Mouse (Mus musculus): ENCODE data around the gene Brd4. TPM values are rescaled to one million over a fixed set of nuclear protein-coding genes. Genes with fewer than 3 reads are reported as not detected.

Brd4 gene
- polyA plus RNA-seq, 1 experiment from 2014 or later = 48.8 TPM

- H3K9me3 ChIP-seq (replicated peaks) = no peaks in the 10 kb centered on the region
- no peak overlapping the region for H3K27ac ChIP-seq
- H3K27me3 ChIP-seq = no peaks in the 10 kb centered on the region
- WGBS = 82% methylated on average over 1 of the region's 1 CpGs
- H3K4me1 ChIP-seq (replicated peaks) = peaks cover 22% of the 10 kb centered on the region
- H3K4me3 ChIP-seq = no peak overlapping the region
- no peak for ATAC-seq (replicated peaks; ENCODE audit: insufficient number of reproducible peaks, insufficient read depth, low FRiP score, low read depth)
- H3K9ac ChIP-seq = no peak overlapping the region
- no peaks in the 10 kb centered on the region for H3K36me3 ChIP-seq
- no peak overlapping the region for H3K4me2 ChIP-seq
Observed at GRCm38 (mm10) chr17:32277201-32277600, 7.3 kb downstream of the Brd4 start.

- Histone ChIP-seq H3K27me3 (no peaks in the 10 kb centered on the region), H3K27ac (no peak overlapping the region), H3K4me1 (replicated peaks) (peaks cover 20% of the 10 kb centered on the region), H3K4me2 (no peak overlapping the region), H3K9me3 (replicated peaks) (no peaks in the 10 kb centered on the region), H3K9ac (no peak overlapping the region), H3K36me3 (no peaks in the 10 kb centered on the region), H3K4me3 (no peak overlapping the region)
- WGBS = 75% methylated on average over 3 of the region's 3 CpGs
- no peak for ATAC-seq (replicated peaks; ENCODE audit: insufficient number of reproducible peaks, insufficient read depth, low FRiP score, low read depth)
Observed at GRCm38 (mm10) chr17:32275568-32275967, 9.0 kb downstream of the Brd4 start.

GRCm38 (mm10) chr17:32269151-32269550 lies 15.4 kb downstream of the Brd4 start:
- Histone ChIP-seq H3K36me3 (no peaks in the 10 kb centered on the region), H3K4me3 (no peak overlapping the region), H3K4me2 (no peak overlapping the region), H3K4me1 (replicated peaks) (peaks cover 37% of the 10 kb centered on the region), H3K27me3 (no peaks in the 10 kb centered on the region), H3K9ac (no peak overlapping the region), H3K9me3 (replicated peaks) (no peaks in the 10 kb centered on the region), H3K27ac (no peak overlapping the region; the same call in 1 of the 2 replicates)
- 83% methylated on average over 7 of the region's 7 CpGs for WGBS
- no peak for ATAC-seq (replicated peaks; ENCODE audit: insufficient number of reproducible peaks, insufficient read depth, low FRiP score, low read depth)

DNA sequence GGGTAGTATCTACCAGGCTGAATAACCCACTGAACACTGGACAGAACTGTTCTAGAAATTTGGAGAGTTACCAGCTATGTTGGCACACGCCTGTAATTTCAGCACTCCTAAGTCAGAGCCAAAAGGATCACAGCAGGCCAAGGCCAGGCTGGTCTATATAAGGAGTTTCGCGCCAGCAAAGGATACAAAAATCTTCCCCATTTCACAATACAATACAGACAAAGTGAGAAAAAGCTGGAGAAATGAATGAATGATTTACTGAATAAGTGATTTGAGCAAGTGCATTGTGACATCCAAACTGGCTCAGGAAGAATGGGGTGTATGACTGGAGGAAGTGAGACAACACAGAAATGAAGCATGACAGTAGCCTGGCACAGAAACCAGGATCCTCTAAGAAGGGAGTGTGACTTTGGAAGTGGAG lies 16.0 kb downstream of the Brd4 start:
- Histone ChIP-seq H3K4me2 (no peak overlapping the region), H3K27ac (peak overlapping the region; percentile 41), H3K9ac (no peak overlapping the region), H3K4me1 (replicated peaks) (peaks cover 36% of the 10 kb centered on the region), H3K36me3 (no peaks in the 10 kb centered on the region), H3K27me3 (no peaks in the 10 kb centered on the region), H3K9me3 (replicated peaks) (no peaks in the 10 kb centered on the region), H3K4me3 (no peak overlapping the region)
- ATAC-seq (replicated peaks; ENCODE audit: insufficient number of reproducible peaks, insufficient read depth, low FRiP score, low read depth) = no peak
- 67% methylated on average over 3 of the region's 3 CpGs for WGBS

DNA sequence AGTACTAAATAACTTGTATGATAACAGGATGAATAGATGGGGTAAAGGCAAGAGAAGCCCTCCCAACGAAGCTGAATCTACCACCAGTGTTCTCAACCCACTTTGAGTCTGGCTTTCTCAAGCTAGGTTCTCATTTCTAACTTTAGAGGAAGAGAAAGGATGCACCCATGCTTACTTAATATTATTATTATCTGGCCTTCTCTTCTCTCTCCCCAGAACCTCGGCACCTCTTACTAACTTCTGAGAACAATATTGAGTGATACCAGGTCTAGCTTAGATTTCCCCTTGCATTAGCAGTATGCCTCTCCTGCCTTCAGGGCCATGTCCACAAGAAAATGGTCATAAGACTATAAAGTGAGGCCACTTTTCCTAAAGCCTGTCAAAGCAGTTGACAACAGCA lies 16.4 kb downstream of the Brd4 start:
- H3K36me3 ChIP-seq = no peaks in the 10 kb centered on the region
- ATAC-seq (replicated peaks; ENCODE audit: insufficient number of reproducible peaks, insufficient read depth, low FRiP score, low read depth) = no peak

GRCm38 (mm10) chr17:32267617-32268016 lies 16.9 kb downstream of the Brd4 start:
- no peaks in the 10 kb centered on the region for H3K27me3 ChIP-seq
- H3K27ac ChIP-seq = peak overlapping the region; percentile 41; the same call in 1 of the 2 replicates
- no peak overlapping the region for H3K4me3 ChIP-seq
- H3K9ac ChIP-seq = no peak overlapping the region
- no peak overlapping the region for H3K4me2 ChIP-seq
- no peak for ATAC-seq (replicated peaks; ENCODE audit: insufficient number of reproducible peaks, insufficient read depth, low FRiP score, low read depth)
- no peaks in the 10 kb centered on the region for H3K9me3 ChIP-seq (replicated peaks)
- 50% methylated on average over 1 of the region's 1 CpGs for WGBS
- H3K36me3 ChIP-seq = no peaks in the 10 kb centered on the region
- peaks cover 36% of the 10 kb centered on the region for H3K4me1 ChIP-seq (replicated peaks)

More for the DNA sequence above, 16.4 kb downstream of the Brd4 start:
- no peak overlapping the region for H3K9ac ChIP-seq
- H3K9me3 ChIP-seq (replicated peaks) = no peaks in the 10 kb centered on the region
- H3K27ac ChIP-seq = peak overlapping the region; percentile 41
- H3K4me3 ChIP-seq = no peak overlapping the region
- WGBS = 66% methylated on average over 2 of the region's 2 CpGs
- no peak overlapping the region for H3K4me2 ChIP-seq
- no peaks in the 10 kb centered on the region for H3K27me3 ChIP-seq
- H3K4me1 ChIP-seq (replicated peaks) = peaks cover 36% of the 10 kb centered on the region

GRCm38 (mm10) chr17:32263672-32264071 lies 20.9 kb downstream of the Brd4 start:
- Histone ChIP-seq H3K27ac (no peak overlapping the region), H3K9ac (no peak overlapping the region), H3K4me1 (replicated peaks) (peaks cover 19% of the 10 kb centered on the region), H3K4me3 (no peak overlapping the region), H3K4me2 (no peak overlapping the region), H3K36me3 (no peaks in the 10 kb centered on the region), H3K27me3 (no peaks in the 10 kb centered on the region), H3K9me3 (replicated peaks) (no peaks in the 10 kb centered on the region)
- WGBS = 79% methylated on average over 2 of the region's 2 CpGs
- no peak for ATAC-seq (replicated peaks; ENCODE audit: insufficient number of reproducible peaks, insufficient read depth, low FRiP score, low read depth)

GRCm38 (mm10) chr17:32262831-32263559 lies 21.5 kb downstream of the Brd4 start:
- no peaks in the 10 kb centered on the region for H3K27me3 ChIP-seq
- no peak overlapping the region for H3K4me3 ChIP-seq
- H3K9me3 ChIP-seq (replicated peaks) = no peaks in the 10 kb centered on the region
- no peak overlapping the region for H3K27ac ChIP-seq
- WGBS = 92% methylated on average over 8 of the region's 8 CpGs
- ATAC-seq (replicated peaks; ENCODE audit: insufficient number of reproducible peaks, insufficient read depth, low FRiP score, low read depth) = no peak; the same call in 1 of the 2 replicates
- no peak overlapping the region for H3K9ac ChIP-seq
- no peaks in the 10 kb centered on the region for H3K36me3 ChIP-seq
- H3K4me2 ChIP-seq = no peak overlapping the region
- peaks cover 19% of the 10 kb centered on the region for H3K4me1 ChIP-seq (replicated peaks)

DNA sequence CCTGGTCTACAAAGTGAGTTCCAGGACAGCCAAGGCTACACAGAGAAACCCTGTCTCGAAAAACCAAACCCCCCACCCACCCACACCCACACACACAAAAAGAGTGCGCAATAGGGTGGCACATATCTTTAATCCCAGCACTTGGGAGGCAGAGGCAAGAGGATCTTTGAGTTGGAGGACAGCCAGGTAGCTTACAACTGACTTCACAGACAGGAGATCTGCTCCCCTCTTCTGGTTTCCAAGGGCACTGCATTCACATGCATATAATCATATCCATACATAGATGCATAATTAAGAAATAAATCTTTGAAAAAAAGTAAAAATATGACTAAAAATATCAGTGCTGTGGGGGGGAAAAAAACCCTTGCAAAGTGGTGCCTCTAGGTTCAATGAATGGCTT lies 25.7 kb downstream of the Brd4 start:
- H3K4me1 ChIP-seq (replicated peaks) = peaks cover 28% of the 10 kb centered on the region
- H3K4me2 ChIP-seq = no peak overlapping the region
- no peaks in the 10 kb centered on the region for H3K36me3 ChIP-seq
- no peaks in the 10 kb centered on the region for H3K27me3 ChIP-seq
- no peak overlapping the region for H3K4me3 ChIP-seq
- no peak for ATAC-seq (replicated peaks; ENCODE audit: insufficient number of reproducible peaks, insufficient read depth, low FRiP score, low read depth)
- no peaks in the 10 kb centered on the region for H3K9me3 ChIP-seq (replicated peaks)
- no peak overlapping the region for H3K27ac ChIP-seq
- 93% methylated on average over 2 of the region's 2 CpGs for whole genome bisulfite sequencing
- no peak overlapping the region for H3K9ac ChIP-seq

DNA sequence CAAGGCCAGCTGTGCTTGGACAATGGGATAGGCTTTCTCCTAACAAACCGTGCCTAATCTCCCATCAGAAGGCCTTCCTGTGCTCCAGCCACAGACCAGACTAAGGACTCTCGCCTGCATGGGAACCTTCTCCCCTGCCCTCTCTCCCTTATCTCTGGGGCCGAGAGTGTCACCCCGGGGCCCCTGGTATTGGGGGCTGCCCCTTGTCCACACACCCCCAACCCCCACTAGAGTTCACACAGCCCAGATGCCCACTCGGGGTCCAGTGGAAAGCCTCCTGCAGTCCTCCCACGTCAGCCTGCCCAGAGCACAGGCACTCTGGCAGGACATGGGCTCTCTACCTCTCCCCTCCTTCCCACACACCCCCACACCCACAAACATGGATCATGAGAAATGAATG lies 26.6 kb downstream of the Brd4 start:
- WGBS = 22% methylated on average over 6 of the region's 6 CpGs
- Histone ChIP-seq H3K36me3 (no peaks in the 10 kb centered on the region), H3K27me3 (no peaks in the 10 kb centered on the region), H3K9ac (no peak overlapping the region), H3K4me1 (replicated peaks) (peaks cover 25% of the 10 kb centered on the region), H3K4me3 (no peak overlapping the region), H3K27ac (peak overlapping the region; percentile 65), H3K4me2 (peak overlapping the region; percentile 18; the same call in 1 of the 2 replicates), H3K9me3 (replicated peaks) (no peaks in the 10 kb centered on the region)
- ATAC-seq (replicated peaks; ENCODE audit: insufficient number of reproducible peaks, insufficient read depth, low FRiP score, low read depth) = 0 out of 2 replicates have a peak, but pooled peaks have one; percentile 18

- no peak overlapping the region for H3K9ac ChIP-seq
- H3K9me3 ChIP-seq (replicated peaks) = no peaks in the 10 kb centered on the region
- WGBS = 60% methylated on average over 2 of the region's 2 CpGs
- peaks cover 25% of the 10 kb centered on the region for H3K4me1 ChIP-seq (replicated peaks)
- H3K27me3 ChIP-seq = no peaks in the 10 kb centered on the region
- peak overlapping the region; percentile 65 for H3K27ac ChIP-seq
- H3K4me2 ChIP-seq = peak overlapping the region; percentile 18; the same call in 1 of the 2 replicates
- no peak overlapping the region for H3K4me3 ChIP-seq
- ATAC-seq (replicated peaks; ENCODE audit: insufficient number of reproducible peaks, insufficient read depth, low FRiP score, low read depth) = peak; percentile 53; the same call in 1 of the 2 replicates
- H3K36me3 ChIP-seq = no peaks in the 10 kb centered on the region
Observed at GRCm38 (mm10) chr17:32257452-32257851, 27.1 kb downstream of the Brd4 start.

- WGBS = 78% methylated on average over 2 of the region's 2 CpGs
- Histone ChIP-seq H3K27ac (peak overlapping the region; percentile 65), H3K9me3 (replicated peaks) (no peaks in the 10 kb centered on the region), H3K36me3 (no peaks in the 10 kb centered on the region), H3K4me2 (no peak overlapping the region), H3K4me3 (no peak overlapping the region), H3K27me3 (no peaks in the 10 kb centered on the region), H3K4me1 (replicated peaks) (peaks cover 27% of the 10 kb centered on the region), H3K9ac (no peak overlapping the region)
- no peak for ATAC-seq (replicated peaks; ENCODE audit: insufficient number of reproducible peaks, insufficient read depth, low FRiP score, low read depth)
Observed at GRCm38 (mm10) chr17:32256896-32257295, 27.6 kb downstream of the Brd4 start.
